Mouse (Mus musculus) hindbrain, embryonic 16.5 days (tissue): ENCODE measurements at regions not wholly inside any gene's neighbourhood (a gene's known extent, or its start where the extent isn't known, plus 50 kb on each side); places are given as distances from the start of the nearest gene placed in this dataset.

ENCODE experiments used
- ATAC-seq: fragments of 200-750 bp; cut with Nextera tagmentation; 2 replicates; pipeline ENCODE4 v1.8.0; 2017; ENCODE audit warnings: moderate TSS enrichment, moderate library complexity
- H3K27ac ChIP-seq: fragments of 300-500 bp; sonication (generic); 2 replicates; pipeline ENCODE4 v1.5.1; 2014; ENCODE audit warnings: low read depth, mild to moderate bottlenecking, control low read depth, low read length, moderate library complexity
- H3K27me3 ChIP-seq: fragments of 300-500 bp; sonication (generic); replicated peaks from 2 replicates; pipeline ENCODE4 v1.6.1; 2014; ENCODE audit warnings: low read length; ENCODE audit not compliant: control insufficient read depth, insufficient read depth
- H3K36me3 ChIP-seq: fragments of 300-500 bp; sonication (generic); 2 replicates; pipeline ENCODE4 v1.6.1; 2014; ENCODE audit warnings: mild to moderate bottlenecking, low read length, moderate library complexity, mixed read lengths; ENCODE audit not compliant: control insufficient read depth, insufficient read depth
- H3K4me1 ChIP-seq: fragments of 300-500 bp; sonication (generic); 2 replicates; pipeline ENCODE4 v1.6.1; 2014; ENCODE audit warnings: low read depth, low read length; ENCODE audit not compliant: control insufficient read depth, insufficient read depth
- H3K4me2 ChIP-seq: fragments of 300-500 bp; sonication (generic); 2 replicates; pipeline ENCODE4 v1.6.1; 2014; ENCODE audit warnings: mild to moderate bottlenecking, low read length, control low read depth, moderate library complexity
- H3K4me3 ChIP-seq: fragments of 300-500 bp; sonication (generic); 2 replicates; pipeline ENCODE4 v1.5.1; 2014; ENCODE audit warnings: mild to moderate bottlenecking, low read length, control low read depth, moderate library complexity
- H3K9ac ChIP-seq: fragments of 300-500 bp; sonication (generic); 2 replicates; pipeline ENCODE4 v1.6.1; 2014; ENCODE audit warnings: low read depth, mild to moderate bottlenecking, control low read depth, low read length, moderate library complexity
- H3K9me3 ChIP-seq: fragments of 300-500 bp; sonication (generic); 2 replicates; pipeline ENCODE4 v1.6.1; 2014; ENCODE audit warnings: mild to moderate bottlenecking, low read length, moderate library complexity; ENCODE audit not compliant: control insufficient read depth
- WGBS: fragments of 180-500 bp; shearing (Covaris S2); extraction: QIAGEN DNeasy Blood & Tissue Kit; methylation state at CpG from one replicate; pipeline ENCODE4 v1.1.7; 2014; 5-methylcytosine and 5-hydroxymethylcytosine counted together

DNA sequence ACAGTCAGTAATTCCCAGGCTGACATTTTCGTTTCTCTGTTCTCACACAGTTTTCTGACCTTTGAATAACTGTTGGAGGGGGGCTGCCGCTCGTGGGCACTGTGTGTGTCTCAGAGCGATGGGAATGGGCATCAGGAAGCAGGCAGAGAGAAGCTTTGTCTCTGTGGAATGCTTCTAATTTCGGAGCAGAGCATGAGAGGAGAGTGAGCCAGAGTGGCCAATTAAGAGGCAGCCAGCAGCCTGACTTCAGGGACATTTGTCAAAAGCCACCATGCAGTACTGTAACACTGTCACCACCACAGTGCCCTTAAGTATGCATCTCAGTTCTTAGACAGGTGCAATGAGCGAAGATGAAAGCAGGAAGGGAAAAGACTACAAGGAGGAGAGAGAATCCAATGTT, 592.1 kb downstream of the Dcdc2c start:
- H3K36me3 ChIP-seq = no peaks in the 10 kb centered on the region
- H3K4me3 ChIP-seq = no peak overlapping the region
- H3K4me2 ChIP-seq = no peak overlapping the region
- 0 out of 2 replicates have a peak overlapping the region, but pooled peaks have one; percentile 13 for H3K9ac ChIP-seq
- H3K27me3 ChIP-seq = no peaks in the 10 kb centered on the region
- peak; percentile 64; the same call in 1 of the 2 replicates for ATAC-seq
- WGBS = 34% methylated on average over 6 of the region's 6 CpGs
- H3K9me3 ChIP-seq = no peaks in the 10 kb centered on the region
- no peak overlapping the region for H3K27ac ChIP-seq
- H3K4me1 ChIP-seq = peaks cover 7% of the 10 kb centered on the region

DNA sequence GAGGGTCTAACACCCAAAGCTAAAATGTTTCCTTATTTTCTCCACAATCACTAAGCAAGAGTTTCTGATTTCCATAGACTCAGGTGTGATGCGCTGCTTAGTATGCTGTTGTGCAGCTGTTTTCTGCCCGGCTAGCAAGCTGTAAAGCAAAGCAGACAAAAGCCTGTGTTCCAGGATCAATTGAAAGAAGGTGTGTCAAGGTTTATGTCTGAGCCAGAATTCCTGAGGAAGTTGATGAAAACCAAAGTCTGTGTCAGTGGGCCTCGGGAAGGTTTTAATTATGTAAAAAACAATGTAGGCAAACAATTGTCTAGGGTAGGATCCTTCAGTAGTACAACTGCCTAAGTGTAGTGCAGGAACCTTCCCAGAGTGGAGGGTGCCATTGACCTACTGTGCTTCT, 604.6 kb downstream of the Dcdc2c start:
- Histone ChIP-seq H3K27ac (no peak overlapping the region), H3K4me2 (no peak overlapping the region), H3K9ac (no peak overlapping the region), H3K4me3 (no peak overlapping the region), H3K27me3 (no peaks in the 10 kb centered on the region), H3K4me1 (peaks cover 5% of the 10 kb centered on the region), H3K36me3 (no peaks in the 10 kb centered on the region), H3K9me3 (no peaks in the 10 kb centered on the region)
- 67% methylated on average over 3 of the region's 3 CpGs for WGBS
- no peak for ATAC-seq

DNA sequence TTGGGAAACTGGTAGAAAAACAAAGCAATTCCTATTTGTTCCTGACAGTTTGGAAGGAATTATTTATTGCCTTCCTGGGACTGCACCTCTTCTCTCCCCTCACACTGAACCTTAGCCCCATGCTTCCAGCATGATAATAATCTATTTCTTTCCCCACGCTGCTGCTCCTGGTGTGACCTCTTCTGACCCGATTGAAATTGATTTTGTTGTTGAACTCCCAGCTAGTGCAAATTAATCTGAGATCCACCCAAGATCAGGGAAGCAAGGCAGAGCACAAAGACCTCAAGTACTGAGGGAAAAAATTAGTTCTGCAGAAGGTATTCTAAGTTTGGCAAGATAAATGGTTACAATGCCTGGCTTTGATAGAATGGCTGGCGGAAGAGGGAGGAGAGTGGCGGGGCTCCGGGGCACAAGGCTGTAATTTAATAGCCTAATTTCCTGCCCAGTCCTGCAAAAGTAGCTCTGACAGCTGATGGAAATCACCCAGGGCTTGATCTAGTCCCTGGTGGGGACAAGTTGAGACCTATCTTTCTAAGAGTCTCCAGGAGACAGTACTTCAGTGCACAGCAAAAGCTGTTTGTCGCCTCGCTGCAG, 604.6 kb upstream of the Sox11 start:
- H3K4me2 ChIP-seq = peak overlapping the region; percentile 10; the same call in 1 of the 2 replicates
- H3K9me3 ChIP-seq = no peaks in the 10 kb centered on the region
- WGBS = 42% methylated on average over 7 of the region's 7 CpGs

DNA sequence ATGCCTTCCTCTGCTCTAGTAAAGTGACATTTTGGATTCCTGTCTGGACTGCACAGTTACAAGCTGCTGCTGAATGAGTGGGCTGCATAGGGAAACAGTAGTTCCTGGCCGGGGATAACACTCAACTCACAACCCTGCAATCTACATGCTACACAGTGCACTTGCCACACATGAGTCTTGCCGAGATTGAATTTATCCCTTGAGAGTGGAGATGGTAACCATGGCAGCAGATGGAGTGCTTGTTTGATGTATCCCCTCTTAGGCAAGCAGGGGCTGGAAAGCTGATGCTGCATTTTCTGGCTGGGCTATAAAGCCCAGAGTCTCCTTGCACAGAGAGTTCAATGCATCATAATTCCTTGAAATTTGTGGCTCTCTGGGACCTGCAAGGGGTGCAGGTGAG, 603.0 kb upstream of the Sox11 start:
- Histone ChIP-seq H3K9ac (no peak overlapping the region), H3K9me3 (no peaks in the 10 kb centered on the region), H3K4me1 (peaks cover 5% of the 10 kb centered on the region), H3K36me3 (no peaks in the 10 kb centered on the region), H3K27me3 (no peaks in the 10 kb centered on the region), H3K27ac (no peak overlapping the region), H3K4me2 (no peak overlapping the region), H3K4me3 (no peak overlapping the region)
- ATAC-seq = peak; percentile 93
- 24% methylated on average over 2 of the region's 2 CpGs for WGBS

More for the DNA sequence above, 604.6 kb upstream of the Sox11 start:
- no peaks in the 10 kb centered on the region for H3K36me3 ChIP-seq
- no peak for ATAC-seq
- no peaks in the 10 kb centered on the region for H3K27me3 ChIP-seq
- H3K27ac ChIP-seq = peak overlapping the region; percentile 39; the same call in 1 of the 2 replicates
- no peak overlapping the region for H3K9ac ChIP-seq
- peaks cover 5% of the 10 kb centered on the region for H3K4me1 ChIP-seq
- no peak overlapping the region for H3K4me3 ChIP-seq

DNA sequence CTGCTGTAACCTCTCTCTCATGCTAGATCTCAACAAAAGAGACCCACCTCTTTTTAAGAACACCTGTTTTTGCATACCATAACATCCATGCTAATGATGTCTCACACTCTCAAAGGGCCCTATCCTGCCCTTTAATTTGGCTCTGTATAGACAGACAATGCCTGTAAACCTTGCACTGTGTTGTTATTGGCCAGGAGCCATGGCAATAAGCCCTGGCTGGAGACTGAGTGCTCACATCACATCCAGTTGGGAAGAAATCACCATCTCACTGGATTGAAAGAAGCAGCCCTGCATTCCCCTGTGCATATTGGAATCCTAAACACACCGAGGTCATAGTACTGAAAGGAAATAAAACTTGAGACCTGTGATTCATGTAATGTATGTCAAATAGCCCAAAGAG, 598.7 kb upstream of the Sox11 start:
- WGBS = 69% methylated on average over 1 of the region's 1 CpGs
- Histone ChIP-seq H3K4me3 (no peak overlapping the region), H3K9ac (no peak overlapping the region), H3K27ac (no peak overlapping the region), H3K4me2 (no peak overlapping the region), H3K4me1 (peaks cover 5% of the 10 kb centered on the region; the same call in 1 of the 2 replicates), H3K9me3 (no peaks in the 10 kb centered on the region), H3K36me3 (no peaks in the 10 kb centered on the region), H3K27me3 (no peaks in the 10 kb centered on the region)
- ATAC-seq = no peak

DNA sequence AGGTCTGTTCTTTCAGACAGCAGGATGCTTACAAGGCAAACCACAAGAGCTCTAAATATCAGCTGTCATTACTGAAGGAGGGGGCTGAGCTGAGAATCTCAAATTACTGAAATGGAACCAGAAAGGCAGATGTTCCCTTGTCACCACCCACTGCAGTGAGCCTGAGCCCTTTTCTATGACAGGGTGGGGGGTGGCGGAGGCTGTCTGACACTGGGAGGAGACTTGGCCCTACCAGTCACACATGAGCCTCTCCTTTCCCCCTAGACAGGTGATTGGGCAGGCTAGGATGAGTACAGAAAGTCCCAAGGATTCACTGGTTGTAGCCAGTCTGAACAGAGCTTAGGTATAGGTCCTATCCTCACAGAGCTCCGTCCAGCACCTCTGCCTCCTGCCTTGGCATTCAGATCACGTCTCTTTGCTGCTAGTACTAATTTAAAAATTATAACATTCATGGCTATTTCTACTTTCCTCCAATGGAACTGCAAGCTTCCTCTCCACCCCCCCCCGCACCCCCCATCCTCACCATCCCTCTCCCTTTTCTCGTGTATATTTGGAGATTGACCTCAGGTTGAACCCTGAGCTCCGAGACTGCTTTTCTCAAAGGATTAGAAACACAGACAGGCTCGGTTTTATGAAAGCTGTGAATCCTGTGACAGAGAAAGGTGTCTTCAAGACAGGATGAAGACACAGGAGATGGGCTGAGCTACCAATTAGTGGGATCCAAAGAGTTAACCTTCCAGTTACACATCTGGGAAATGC, 590.2 kb upstream of the Sox11 start:
- H3K4me1 ChIP-seq = peaks cover 10% of the 10 kb centered on the region
- H3K27me3 ChIP-seq = no peaks in the 10 kb centered on the region
- ATAC-seq = peak; percentile 73
- H3K9me3 ChIP-seq = no peaks in the 10 kb centered on the region
- no peaks in the 10 kb centered on the region for H3K36me3 ChIP-seq
- WGBS = 37% methylated on average over 7 of the region's 7 CpGs
- no peak overlapping the region for H3K27ac ChIP-seq
- no peak overlapping the region for H3K4me2 ChIP-seq
- H3K4me3 ChIP-seq = no peak overlapping the region
- no peak overlapping the region for H3K9ac ChIP-seq

DNA sequence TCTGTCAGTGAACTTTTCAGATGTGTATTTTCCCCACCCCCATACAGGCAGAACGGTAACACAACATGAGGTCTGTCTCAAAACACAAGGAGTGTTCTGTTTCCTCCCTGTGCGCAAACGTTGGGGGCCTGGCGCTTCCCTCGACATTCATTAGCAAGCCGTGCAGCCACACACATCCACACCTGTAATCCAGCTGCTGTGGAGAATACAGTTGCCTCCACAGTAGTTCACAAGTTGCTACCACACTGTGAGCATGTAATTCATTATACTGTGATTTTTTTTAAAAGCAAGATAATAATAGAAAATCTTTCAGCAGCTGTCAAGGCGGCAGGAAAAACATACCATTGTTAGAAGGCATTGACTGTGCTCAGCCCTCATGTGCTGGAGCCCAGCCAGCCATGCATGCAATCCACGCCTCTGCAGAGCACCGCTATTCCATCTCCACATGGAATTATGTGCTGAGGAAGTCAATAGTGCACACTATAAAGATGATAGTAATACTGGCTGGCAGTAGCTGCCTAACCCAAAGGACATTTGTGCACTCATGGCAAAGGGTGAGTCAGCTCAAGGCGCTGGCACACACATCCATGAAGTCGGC, 586.1 kb upstream of the Sox11 start:
- Histone ChIP-seq H3K4me3 (no peak overlapping the region), H3K27me3 (no peaks in the 10 kb centered on the region), H3K36me3 (no peaks in the 10 kb centered on the region), H3K27ac (0 out of 2 replicates have a peak overlapping the region, but pooled peaks have one; percentile 4), H3K4me2 (no peak overlapping the region), H3K9ac (no peak overlapping the region), H3K4me1 (peaks cover 10% of the 10 kb centered on the region), H3K9me3 (no peaks in the 10 kb centered on the region)
- ATAC-seq = peak; percentile 67
- 35% methylated on average over 11 of the region's 11 CpGs for WGBS

DNA sequence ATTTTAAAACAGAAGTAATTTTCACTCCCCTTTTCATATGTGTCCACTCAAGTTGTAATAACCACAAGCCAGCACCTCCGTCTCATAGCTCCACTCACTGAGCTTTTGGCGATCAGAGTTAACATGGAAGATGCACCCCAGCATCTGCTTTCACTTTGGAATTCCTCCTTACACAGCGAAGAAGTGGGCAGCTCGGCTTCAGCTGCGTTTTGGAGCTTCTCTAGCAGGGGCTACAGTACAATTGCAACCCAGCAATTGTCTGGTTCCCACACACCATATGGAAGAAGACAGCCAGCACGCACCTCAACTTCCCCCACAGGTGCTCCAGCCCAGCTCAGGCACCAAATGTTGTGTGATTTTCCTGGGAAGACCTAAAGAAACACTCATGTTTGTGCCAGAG, 584.4 kb upstream of the Sox11 start:
- H3K27ac ChIP-seq = no peak overlapping the region
- peaks cover 6% of the 10 kb centered on the region for H3K4me1 ChIP-seq
- no peaks in the 10 kb centered on the region for H3K27me3 ChIP-seq
- H3K4me2 ChIP-seq = no peak overlapping the region
- 93% methylated on average over 6 of the region's 6 CpGs for WGBS
- no peak overlapping the region for H3K4me3 ChIP-seq
- H3K36me3 ChIP-seq = no peaks in the 10 kb centered on the region
- no peaks in the 10 kb centered on the region for H3K9me3 ChIP-seq
- no peak for ATAC-seq
- no peak overlapping the region for H3K9ac ChIP-seq

DNA sequence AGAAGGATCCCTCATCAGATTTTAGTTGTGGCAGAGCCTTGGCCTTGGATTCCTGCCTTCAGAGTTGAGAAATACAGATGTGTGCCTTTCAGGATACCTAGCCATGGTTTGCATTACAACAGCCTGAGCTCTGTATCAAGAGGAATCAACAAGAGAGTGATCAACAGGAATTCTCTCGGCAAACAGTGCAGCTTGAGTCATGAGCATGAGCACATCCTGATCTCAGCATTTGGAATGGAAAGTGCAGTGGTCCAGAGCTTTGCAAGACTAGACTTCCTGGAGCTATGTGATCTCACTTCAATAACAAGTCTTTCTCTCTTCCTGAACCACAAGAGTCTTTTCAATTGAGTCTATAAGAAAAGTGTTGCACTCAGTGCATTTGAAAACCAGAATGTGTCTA, 578.2 kb upstream of the Sox11 start:
- WGBS = 82% methylated on average over 1 of the region's 1 CpGs
- Histone ChIP-seq H3K27ac (no peak overlapping the region), H3K4me2 (no peak overlapping the region), H3K4me1 (no peaks in the 10 kb centered on the region), H3K9me3 (no peaks in the 10 kb centered on the region), H3K36me3 (no peaks in the 10 kb centered on the region), H3K27me3 (no peaks in the 10 kb centered on the region), H3K9ac (no peak overlapping the region), H3K4me3 (no peak overlapping the region)
- no peak for ATAC-seq
